Mouse (Mus musculus): ENCODE measurements at regions not wholly inside any gene's neighbourhood (a gene's known extent, or its start where the extent isn't known, plus 50 kb on each side); places are given as distances from the start of the nearest gene placed in this dataset.

DNA sequence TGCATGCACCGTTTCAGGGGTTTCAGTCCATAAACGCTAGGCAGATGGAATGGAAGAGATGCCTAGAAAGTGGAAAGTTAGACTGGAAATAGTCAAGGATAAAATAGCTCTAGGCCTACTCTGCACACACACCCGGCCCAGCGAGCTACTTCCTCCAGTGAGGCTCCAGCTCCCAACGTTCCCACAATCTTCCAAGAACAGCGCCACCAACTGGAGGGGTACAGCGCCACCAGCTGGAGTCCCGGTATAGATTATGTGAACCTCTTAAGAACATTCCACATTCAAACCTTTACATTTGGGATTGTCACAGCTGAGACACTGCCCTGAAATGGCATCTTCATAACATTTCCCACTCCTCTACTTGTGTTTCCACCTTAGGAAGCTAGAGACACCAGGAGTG, 86.3 kb upstream of the Castor2 start:
- Histone ChIP-seq H3K4me3 (replicated peaks; ENCODE audit: low read length) (no peak overlapping the region), H3K9me3 (ENCODE audit: control insufficient read depth, low read length) (no peaks in the 10 kb centered on the region), H3K27me3 (ENCODE audit: control insufficient read depth, insufficient read depth, low read length) (0 out of 2 replicates have a peak, but pooled peaks cover 4% of the 10 kb centered on the region), H3K9ac (ENCODE audit: low read depth, low read length, severe bottlenecking) (no peak overlapping the region), H3K27ac (replicated peaks; ENCODE audit: low read depth, low read length) (no peak overlapping the region), H3K4me1 (ENCODE audit: control insufficient read depth, insufficient read depth, low read length) (peaks cover 17% of the 10 kb centered on the region), H3K36me3 (ENCODE audit: control insufficient read depth, insufficient read depth, low read length) (no peaks in the 10 kb centered on the region), H3K4me2 (replicated peaks; ENCODE audit: low read depth, low read length, severe bottlenecking) (no peak overlapping the region)
- TF ChIP-seq POLR2A (IDR thresholded peaks at IDR 0.05; ENCODE audit: borderline replicate concordance, extremely low read depth, insufficient read depth, insufficient read length), result no peak
- WGBS, result 81% methylated on average over 8 of the region's 8 CpGs
- DNase-seq (ENCODE audit: low spot score), result no peak
- ATAC-seq (ENCODE audit: low FRiP score, low read depth), result no peak

- Histone ChIP-seq H3K4me1 (ENCODE audit: control insufficient read depth, insufficient read depth, low read length) (peaks cover 16% of the 10 kb centered on the region), H3K9ac (ENCODE audit: low read depth, low read length, severe bottlenecking) (no peak overlapping the region), H3K4me3 (replicated peaks; ENCODE audit: low read length) (no peak overlapping the region), H3K36me3 (ENCODE audit: control insufficient read depth, insufficient read depth, low read length) (no peaks in the 10 kb centered on the region), H3K27ac (replicated peaks; ENCODE audit: low read depth, low read length) (no peak overlapping the region), H3K4me2 (replicated peaks; ENCODE audit: low read depth, low read length, severe bottlenecking) (no peak overlapping the region), H3K9me3 (ENCODE audit: control insufficient read depth, low read length) (no peaks in the 10 kb centered on the region), H3K27me3 (ENCODE audit: control insufficient read depth, insufficient read depth, low read length) (0 out of 2 replicates have a peak, but pooled peaks cover 4% of the 10 kb centered on the region)
- 34% methylated on average over 14 of the region's 14 CpGs for WGBS
- ATAC-seq (ENCODE audit: low FRiP score, low read depth) (no peak), DNase-seq (ENCODE audit: low spot score) (peak; percentile 31)
- no peak for TF ChIP-seq POLR2A (IDR thresholded peaks at IDR 0.05; ENCODE audit: borderline replicate concordance, extremely low read depth, insufficient read depth, insufficient read length)
Measured at GRCm38 (mm10) chr5:134009843-134010242, 89.7 kb upstream of the Castor2 start.

DNA sequence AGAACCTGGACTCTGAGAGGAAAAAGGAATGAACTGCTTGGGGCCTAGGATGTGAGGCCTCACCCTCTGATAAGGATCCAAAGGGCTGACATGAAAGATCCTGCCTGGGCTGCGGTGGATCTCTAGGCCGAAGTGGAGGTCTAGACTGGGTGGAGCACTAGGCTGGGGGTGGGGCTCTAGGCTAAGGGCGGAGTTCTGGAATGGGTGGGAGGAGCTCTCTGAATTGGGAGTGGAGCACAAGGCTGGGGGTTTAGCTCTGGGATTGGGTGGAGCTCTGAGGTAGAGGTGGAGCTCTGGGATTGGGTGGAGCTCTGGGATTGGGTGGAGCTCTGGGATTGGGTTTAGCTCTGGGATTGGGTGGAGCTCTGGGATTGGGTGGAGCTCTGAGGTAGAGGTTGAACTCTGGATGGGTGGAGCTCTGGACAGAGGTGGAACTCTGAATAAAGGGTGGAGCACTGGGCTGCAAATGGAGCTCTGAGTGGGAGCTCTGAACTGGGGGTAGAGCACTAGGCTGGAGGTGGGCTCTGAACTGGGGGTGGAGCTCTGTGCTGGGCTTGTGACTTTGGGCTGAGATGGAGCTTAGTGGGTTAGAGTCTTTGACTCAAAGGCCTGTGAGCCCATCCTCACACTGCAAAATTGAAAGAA, 92.3 kb upstream of the Castor2 start:
- Histone ChIP-seq H3K9me3 (ENCODE audit: control insufficient read depth, low read length) (no peaks in the 10 kb centered on the region), H3K27me3 (ENCODE audit: control insufficient read depth, insufficient read depth, low read length) (0 out of 2 replicates have a peak, but pooled peaks cover 4% of the 10 kb centered on the region), H3K36me3 (ENCODE audit: control insufficient read depth, insufficient read depth, low read length) (no peaks in the 10 kb centered on the region), H3K4me1 (ENCODE audit: control insufficient read depth, insufficient read depth, low read length) (peaks cover 6% of the 10 kb centered on the region; the same call in 1 of the 2 replicates), H3K27ac (replicated peaks; ENCODE audit: low read depth, low read length) (no peak overlapping the region), H3K4me2 (replicated peaks; ENCODE audit: low read depth, low read length, severe bottlenecking) (no peak overlapping the region), H3K4me3 (replicated peaks; ENCODE audit: low read length) (no peak overlapping the region), H3K9ac (ENCODE audit: low read depth, low read length, severe bottlenecking) (no peak overlapping the region)
- TF ChIP-seq POLR2A (IDR thresholded peaks at IDR 0.05; ENCODE audit: borderline replicate concordance, extremely low read depth, insufficient read depth, insufficient read length), result no peak
- 18% methylated on average over 3 of the region's 3 CpGs for WGBS
- DNase-seq (ENCODE audit: low spot score) (no peak), ATAC-seq (ENCODE audit: low FRiP score, low read depth) (peak; percentile 41)

DNA sequence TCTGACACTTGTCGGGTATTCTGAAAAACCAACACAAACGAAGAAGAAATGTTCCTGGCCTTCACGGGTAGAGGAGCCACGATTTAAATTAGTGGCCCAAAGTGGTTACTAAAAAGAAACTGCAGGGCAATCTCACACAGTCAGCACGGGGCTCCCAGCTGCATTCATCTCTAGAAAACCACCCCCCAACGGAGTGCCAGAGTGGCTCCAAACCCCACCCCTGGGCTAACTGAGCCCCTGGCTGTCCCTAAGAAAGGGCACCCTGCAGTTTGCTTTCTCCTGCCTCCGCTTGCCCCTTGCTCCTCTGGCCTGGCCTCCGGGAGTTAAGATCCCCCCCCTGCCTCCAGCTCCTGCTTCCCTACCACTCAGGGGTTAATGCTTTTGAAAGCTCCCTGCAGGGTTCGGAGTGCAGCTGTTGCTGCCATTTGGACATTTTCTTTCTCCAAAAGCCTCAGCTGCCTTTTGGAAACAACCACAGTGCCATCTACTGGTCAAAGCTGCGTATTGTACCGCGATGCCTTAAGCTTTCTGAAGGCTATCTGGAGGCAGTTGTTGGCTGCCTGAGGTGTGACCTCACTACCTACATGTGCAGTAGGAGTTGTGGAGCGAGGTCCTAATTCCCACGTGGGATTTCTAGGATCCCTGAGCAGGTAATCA, 92.9 kb upstream of the Castor2 start:
- Histone ChIP-seq H3K9ac (ENCODE audit: low read depth, low read length, severe bottlenecking) (no peak overlapping the region), H3K4me3 (replicated peaks; ENCODE audit: low read length) (peak overlapping the region; percentile 23; the same call in 1 of the 2 replicates), H3K4me1 (ENCODE audit: control insufficient read depth, insufficient read depth, low read length) (peaks cover 6% of the 10 kb centered on the region; the same call in 1 of the 2 replicates), H3K27me3 (ENCODE audit: control insufficient read depth, insufficient read depth, low read length) (0 out of 2 replicates have a peak, but pooled peaks cover 4% of the 10 kb centered on the region), H3K9me3 (ENCODE audit: control insufficient read depth, low read length) (no peaks in the 10 kb centered on the region), H3K36me3 (ENCODE audit: control insufficient read depth, insufficient read depth, low read length) (no peaks in the 10 kb centered on the region), H3K4me2 (replicated peaks; ENCODE audit: low read depth, low read length, severe bottlenecking) (peak overlapping the region; percentile 45), H3K27ac (replicated peaks; ENCODE audit: low read depth, low read length) (no peak overlapping the region)
- DNase-seq (ENCODE audit: low spot score) (peak; percentile 95), ATAC-seq (ENCODE audit: low FRiP score, low read depth) (peak; percentile 88)
- WGBS, result 2% methylated on average over 14 of the region's 14 CpGs
- TF ChIP-seq POLR2A (IDR thresholded peaks at IDR 0.05; ENCODE audit: borderline replicate concordance, extremely low read depth, insufficient read depth, insufficient read length), result peak; percentile 25; the same call in 1 of the 2 replicates

DNA sequence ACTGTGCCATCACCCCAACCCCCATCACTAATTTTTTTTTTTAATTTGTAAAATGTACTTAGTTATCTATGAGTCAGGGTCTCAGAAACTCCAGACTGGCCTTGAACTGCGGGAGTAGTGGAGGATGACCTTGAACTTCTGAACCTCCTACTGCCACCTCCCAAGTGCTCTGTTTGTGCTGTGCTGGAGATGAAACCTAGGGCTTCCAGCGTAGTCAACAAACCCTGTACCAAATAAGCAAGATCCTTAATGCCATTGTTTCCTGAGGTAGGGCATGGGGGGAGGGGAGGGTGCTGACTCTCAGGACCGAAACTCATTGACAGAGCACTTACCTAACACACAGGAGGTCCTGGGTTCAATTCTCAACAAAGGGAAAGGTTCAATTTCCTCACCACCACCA, 93.5 kb upstream of the Castor2 start:
- Histone ChIP-seq H3K9ac (ENCODE audit: low read depth, low read length, severe bottlenecking) (no peak overlapping the region), H3K27ac (replicated peaks; ENCODE audit: low read depth, low read length) (no peak overlapping the region), H3K4me3 (replicated peaks; ENCODE audit: low read length) (no peak overlapping the region), H3K4me2 (replicated peaks; ENCODE audit: low read depth, low read length, severe bottlenecking) (0 out of 2 replicates have a peak overlapping the region, but pooled peaks have one; percentile 45), H3K36me3 (ENCODE audit: control insufficient read depth, insufficient read depth, low read length) (no peaks in the 10 kb centered on the region), H3K4me1 (ENCODE audit: control insufficient read depth, insufficient read depth, low read length) (peaks cover 6% of the 10 kb centered on the region; the same call in 1 of the 2 replicates), H3K9me3 (ENCODE audit: control insufficient read depth, low read length) (no peaks in the 10 kb centered on the region), H3K27me3 (ENCODE audit: control insufficient read depth, insufficient read depth, low read length) (0 out of 2 replicates have a peak, but pooled peaks cover 4% of the 10 kb centered on the region)
- TF ChIP-seq POLR2A (IDR thresholded peaks at IDR 0.05; ENCODE audit: borderline replicate concordance, extremely low read depth, insufficient read depth, insufficient read length), result no peak
- DNase-seq (ENCODE audit: low spot score) (no peak), ATAC-seq (ENCODE audit: low FRiP score, low read depth) (no peak)
- 47% methylated on average over 3 of the region's 3 CpGs for WGBS
